Comparison of ENCODE assay signal across 9 mouse cellular contexts in the genomic region with DNA sequence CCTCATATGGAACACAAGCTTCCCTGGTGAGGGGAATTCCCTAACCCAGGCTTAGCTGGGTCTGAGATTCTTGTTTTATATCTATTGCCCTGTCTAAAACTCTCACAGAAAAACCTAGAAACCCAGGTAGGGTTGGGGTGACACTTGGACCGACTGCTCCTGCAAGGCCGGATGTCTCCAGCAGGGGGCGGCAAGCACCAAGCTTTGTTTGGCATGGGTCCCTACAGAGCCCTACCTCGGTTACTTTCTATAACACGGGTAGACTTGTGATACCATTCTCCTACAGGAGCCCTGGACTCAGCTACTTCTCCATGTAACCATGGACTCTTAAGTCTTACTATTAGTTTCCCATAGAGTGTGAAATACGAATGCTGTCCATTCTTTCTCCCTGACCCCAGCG. TPM values are rescaled to one million over a fixed set of nuclear protein-coding genes. Genes with fewer than 3 reads are reported as not detected.
DNase-seq lines count a peak whose midpoint lies in the region; ATAC-seq and TF ChIP-seq lines count a peak whose summit lies in the region.
"Had no signal": no experiment of that assay in that cellular context is flagged by ENCODE, and none has a peak within 500 bp of the region (broad histone marks: within the 10 kb centered on the region; RNA-seq: fewer than 3 reads in every experiment).

No protein-coding gene starts in this region.

- ATAC-seq in forebrain, embryonic 15.5 days (replicated peaks) = peak; percentile 30
- 0 out of 2 replicates have a peak, but pooled peaks have one; percentile 32 for ATAC-seq in hindbrain, embryonic 12.5 days (ENCODE audit: low FRiP score)

- TF ChIP-seq CTCF in MEL (IDR thresholded peaks at IDR 0.05 in 2 of 3, conservative IDR thresholded peaks at IDR 0.05 in 1 of 3; ENCODE audit: control insufficient read depth in 1 of 3, insufficient read depth in 1 of 3, low read depth in 2 of 3, low read length in 3 of 3, poor library complexity in 1 of 3, severe bottlenecking in 1 of 3) = peak; percentile 83 to 99 (median 98)

- H3K4me3 ChIP-seq in MEL (ENCODE audit: control insufficient read depth in 1 of 2, insufficient read depth in 1 of 2, low read depth in 2 of 2, low read length in 2 of 2) = no peak overlapping the region
- no peak overlapping the region for H3K4me3 ChIP-seq in forebrain, embryonic 15.5 days
- H3K4me3 ChIP-seq in hindbrain, embryonic 12.5 days = no peak overlapping the region

- peak; percentile 79 for DNase-seq in MEL (ENCODE audit: low read depth, low spot score)
- DNase-seq in c-Kit-positive CD71-positive TER-119-negative erythroid progenitor cells, embryonic 14.5 days (ENCODE audit: low read depth) = peak; percentile 74
- DNase-seq in left cerebral cortex, adult 11 months (ENCODE audit: low spot score) = peak; percentile 63
- peak; percentile 77 to 88 for DNase-seq in lung, postnatal 4 days
- peak; percentile 72 to 88 for DNase-seq in right cerebral cortex, postnatal 10 days (ENCODE audit: low spot score in 2 of 2)
- peak; percentile 86 for DNase-seq in urinary bladder, postnatal 14 days (ENCODE audit: low spot score)

- H3K27ac ChIP-seq in MEL (ENCODE audit: control insufficient read depth, low read depth, low read length) = no peak overlapping the region
- H3K27ac ChIP-seq in forebrain, embryonic 15.5 days (replicated peaks) = no peak overlapping the region
- no peak overlapping the region for H3K27ac ChIP-seq in hindbrain, embryonic 12.5 days

- no peak overlapping the region for H3K4me2 ChIP-seq in forebrain, embryonic 15.5 days (replicated peaks)
- H3K4me2 ChIP-seq in hindbrain, embryonic 12.5 days (replicated peaks) = no peak overlapping the region

- no peak; the same call in none of the 2 replicates for TF ChIP-seq RAD21 in MEL (IDR thresholded peaks at IDR 0.05; ENCODE audit: low read depth, low read length)

- no peaks in the 10 kb centered on the region for H3K79me2 ChIP-seq in MEL (ENCODE audit: control insufficient read depth, insufficient read depth, low read length, poor library complexity)

- TF ChIP-seq EP300 in MEL (IDR thresholded peaks at IDR 0.05; ENCODE audit: low read depth in 1 of 2, low read length in 2 of 2) = no peak

- no peak overlapping the region for H3K9ac ChIP-seq in MEL (ENCODE audit: control insufficient read depth, low read depth, low read length, poor library complexity, severe bottlenecking)
- H3K9ac ChIP-seq in forebrain, embryonic 15.5 days (replicated peaks) = no peak overlapping the region
- no peak overlapping the region for H3K9ac ChIP-seq in hindbrain, embryonic 12.5 days

- H3K36me3 ChIP-seq in MEL (ENCODE audit: control insufficient read depth in 1 of 2, insufficient read depth in 2 of 2, low read length in 2 of 2) = no peaks in the 10 kb centered on the region
- H3K36me3 ChIP-seq in forebrain, embryonic 15.5 days = no peaks in the 10 kb centered on the region
- no peaks in the 10 kb centered on the region for H3K36me3 ChIP-seq in hindbrain, embryonic 12.5 days

- WGBS in forebrain, embryonic 15.5 days = 21% methylated on average over 7 of the region's 7 CpGs
- 21% methylated on average over 7 of the region's 7 CpGs for WGBS in hindbrain, embryonic 12.5 days

- no peaks in the 10 kb centered on the region for H3K9me3 ChIP-seq in MEL (replicated peaks; ENCODE audit: insufficient read depth, low read length)
- H3K9me3 ChIP-seq in forebrain, embryonic 15.5 days = no peaks in the 10 kb centered on the region
- no peaks in the 10 kb centered on the region for H3K9me3 ChIP-seq in hindbrain, embryonic 12.5 days (replicated peaks)

- TF ChIP-seq POLR2A in MEL (IDR thresholded peaks at IDR 0.05; ENCODE audit: control insufficient read depth in 1 of 2, insufficient read depth in 1 of 2, low read depth in 1 of 2, low read length in 2 of 2, poor library complexity in 1 of 2) = no peak

- no peaks in the 10 kb centered on the region for H3K4me1 ChIP-seq in MEL (ENCODE audit: control insufficient read depth in 1 of 2, insufficient read depth in 2 of 2, low read length in 2 of 2)
- no peaks in the 10 kb centered on the region for H3K4me1 ChIP-seq in forebrain, embryonic 15.5 days
- no peaks in the 10 kb centered on the region for H3K4me1 ChIP-seq in hindbrain, embryonic 12.5 days

- H3K27me3 ChIP-seq in MEL (ENCODE audit: control insufficient read depth in 1 of 2, insufficient read depth in 2 of 2, low read length in 2 of 2) = no peaks in the 10 kb centered on the region
- 0 out of 2 replicates have a peak, but pooled peaks cover 8% of the 10 kb centered on the region for H3K27me3 ChIP-seq in forebrain, embryonic 15.5 days
- peaks cover 28% of the 10 kb centered on the region for H3K27me3 ChIP-seq in hindbrain, embryonic 12.5 days

TF ChIP-seq in MEL, 35 proteins besides CTCF, POLR2A, EP300 and RAD21:
- TF ChIP-seq MAFK (IDR thresholded peaks at IDR 0.05; ENCODE audit: borderline replicate concordance, low read depth, low read length) (no peak), UBTF (IDR thresholded peaks at IDR 0.05; ENCODE audit: borderline replicate concordance, insufficient read depth, low read depth, low read length) (no peak), HCFC1 (IDR thresholded peaks at IDR 0.05; ENCODE audit: low read depth, low read length) (no peak), TBP (IDR thresholded peaks at IDR 0.05; ENCODE audit: low read depth, low read length) (no peak), SMC3 (IDR thresholded peaks at IDR 0.05; ENCODE audit: low read depth, low read length) (peak; percentile 100), TAL1 (IDR thresholded peaks at IDR 0.05; ENCODE audit: low read length) (no peak), JUND (IDR thresholded peaks at IDR 0.05; ENCODE audit: low read depth, low read length) (no peak), E2F4 (IDR thresholded peaks at IDR 0.05; ENCODE audit: borderline replicate concordance, low read depth, low read length) (no peak), SIN3A (IDR thresholded peaks at IDR 0.05; ENCODE audit: low read length) (peak; percentile 20; the same call in 1 of the 2 replicates), ZC3H11A (IDR thresholded peaks at IDR 0.05; ENCODE audit: low read depth, low read length) (peak; percentile 99), MYC (IDR thresholded peaks at IDR 0.05; ENCODE audit: low read depth, low read length) (peak; percentile 40; the same call in 1 of the 2 replicates), ELF1 (IDR thresholded peaks at IDR 0.05; ENCODE audit: low read depth, low read length) (0 out of 2 replicates have a peak, but pooled peaks have one; percentile 17), RCOR1 (IDR thresholded peaks at IDR 0.05; ENCODE audit: low read depth, low read length) (no peak), MXI1 (IDR thresholded peaks at IDR 0.05; ENCODE audit: low read depth, low read length) (no peak)

RNA-seq across cellular contexts. Expression of gene Fam241b, which starts 43.2 kb away (rescaled TPM):
- total RNA-seq in MEL (2012; rRNA removed) = 13.8 and 19.0 TPM in 2 replicates
- polyA plus RNA-seq in MEL (2012; ENCODE audit: insufficient read depth in 1 of 2, insufficient read length in 2 of 2, low read depth in 1 of 2, low replicate concordance in 2 of 2, missing spikeins in 1 of 2) = 10 to 100 TPM in 1 of 2 experiments, not detected in 1; 11.2 TPM
- polyA plus RNA-seq in forebrain, embryonic 15.5 days (2015; fragmentation: Nextera tagmentation; extraction: Ambion mirVana) = 149 and 150 TPM in 2 replicates
- 47.5 and 50.0 TPM in 2 replicates for polyA plus RNA-seq in hindbrain, embryonic 12.5 days (2016; fragmentation: Nextera tagmentation; extraction: Ambion mirVana)

RNA-seq across cellular contexts. Expression of gene Tspan15, which starts 44.2 kb away (rescaled TPM):
- 0.23 and 0.52 TPM in 2 replicates for total RNA-seq in MEL (2012; rRNA removed)
- 1 to 10 TPM in 1 of 2 experiments, not detected in 1; 2.2 TPM for polyA plus RNA-seq in MEL (2012; ENCODE audit: insufficient read depth in 1 of 2, insufficient read length in 2 of 2, low read depth in 1 of 2, low replicate concordance in 2 of 2, missing spikeins in 1 of 2)
- 14.4 and 17.0 TPM in 2 replicates for polyA plus RNA-seq in forebrain, embryonic 15.5 days (2015; fragmentation: Nextera tagmentation; extraction: Ambion mirVana)
- 15.7 and 16.0 TPM in 2 replicates for polyA plus RNA-seq in hindbrain, embryonic 12.5 days (2016; fragmentation: Nextera tagmentation; extraction: Ambion mirVana)

RNA-seq across cellular contexts. Expression of gene Neurog3, which starts 54.0 kb away (rescaled TPM):
- total RNA-seq in MEL (2012; rRNA removed) = not detected in 2 replicates
- polyA plus RNA-seq in MEL (2012; ENCODE audit: insufficient read depth in 1 of 2, insufficient read length in 2 of 2, low read depth in 1 of 2, low replicate concordance in 2 of 2, missing spikeins in 1 of 2) = not detected
- 0.24 TPM in 1 of 2 replicates, not detected in the other for polyA plus RNA-seq in forebrain, embryonic 15.5 days (2015; fragmentation: Nextera tagmentation; extraction: Ambion mirVana)
- 0.70 and 0.83 TPM in 2 replicates for polyA plus RNA-seq in hindbrain, embryonic 12.5 days (2016; fragmentation: Nextera tagmentation; extraction: Ambion mirVana)
- total RNA-seq: left cerebral cortex, adult 8-10 months had no signal
